Mouse (Mus musculus) adrenal gland, postnatal 10 days (tissue): ENCODE results near the gene Ltbr. TPM values are rescaled to one million over a fixed set of nuclear protein-coding genes. Genes with fewer than 3 reads are reported as not detected.

Experiments used
- DNase-seq: peaks from one replicate; pipeline ENCODE4 v3.0.0; 2021; ENCODE audit warnings: mixed read lengths
- long read RNA-seq, 2 experiments: library from polyadenylated mRNA; stranded (forward); transcript quantifications; one replicate each; pipeline ENCODE4 v2.0.0; 2021
- total RNA-seq, 2 experiments: library from RNA; stranded (reverse); gene quantifications; 2 replicates each; pipeline ENCODE4 v1.2.3; 2021

The Ltbr gene
- total RNA-seq = 10 to 100 TPM; 64.5 to 70.3 TPM
- long read RNA-seq, experiment 1, transcript Ltbr-201 (10 exons, 2,107 nt) = major isoform, 6 of 37 reads
- long read RNA-seq, experiment 1, partial matches to known transcripts = 14 of 37 reads
- long read RNA-seq, experiment 1, other reads (novel, unspliced or antisense) = 17 of 37 reads
- long read RNA-seq, experiment 2, transcript Ltbr-201 (10 exons, 2,107 nt) = major isoform, 14 of 26 reads
- long read RNA-seq, experiment 2, partial matches to known transcripts = 4 of 26 reads
- long read RNA-seq, experiment 2, other reads (novel, unspliced or antisense) = 8 of 26 reads

- peak; percentile 96 for DNase-seq
Measured at GRCm38 (mm10) chr6:125313546-125314230, at the start of gene Ltbr. TSS of gene Ltbr (minus strand) at chr6:125313885.

- DNase-seq = no peak
Measured at GRCm38 (mm10) chr6:125363021-125363420, 49.3 kb upstream of the Ltbr start.

- peak; percentile 73 for DNase-seq
Measured at GRCm38 (mm10) chr6:125361467-125362291, 48.0 kb upstream of the Ltbr start.

GRCm38 (mm10) chr6:125360846-125361245 lies 47.2 kb upstream of the Ltbr start:
- no peak for DNase-seq

- DNase-seq = peak; percentile 75
Measured at GRCm38 (mm10) chr6:125359999-125360398, 46.3 kb upstream of the Ltbr start.

GRCm38 (mm10) chr6:125357334-125357733 lies 43.6 kb upstream of the Ltbr start:
- no peak for DNase-seq

- DNase-seq = no peak
Measured at GRCm38 (mm10) chr6:125356264-125356663, 42.6 kb upstream of the Ltbr start.

GRCm38 (mm10) chr6:125355197-125355741 lies 41.6 kb upstream of the Ltbr start:
- no peak for DNase-seq

GRCm38 (mm10) chr6:125354352-125355151 lies 40.9 kb upstream of the Ltbr start:
- peak; percentile 83 for DNase-seq

GRCm38 (mm10) chr6:125353655-125354054 lies 40.0 kb upstream of the Ltbr start:
- no peak for DNase-seq

- DNase-seq = no peak
Measured at GRCm38 (mm10) chr6:125353221-125353620, 39.5 kb upstream of the Ltbr start.

- DNase-seq = no peak
Measured at GRCm38 (mm10) chr6:125352811-125353210, 39.1 kb upstream of the Ltbr start.

GRCm38 (mm10) chr6:125352046-125352384 lies 38.3 kb upstream of the Ltbr start:
- peak; percentile 63 for DNase-seq

GRCm38 (mm10) chr6:125351368-125352045 lies 37.8 kb upstream of the Ltbr start:
- DNase-seq = peak; percentile 90

- DNase-seq = no peak
Measured at GRCm38 (mm10) chr6:125350995-125351324, 37.3 kb upstream of the Ltbr start.

GRCm38 (mm10) chr6:125350231-125350994 lies 36.7 kb upstream of the Ltbr start:
- peak; percentile 70 for DNase-seq

GRCm38 (mm10) chr6:125349575-125350230 lies 36.0 kb upstream of the Ltbr start:
- DNase-seq = peak; percentile 85

- no peak for DNase-seq
Measured at GRCm38 (mm10) chr6:125348721-125349574, 35.3 kb upstream of the Ltbr start, which contains the start of gene Tnfrsf1a. TSS of gene Tnfrsf1a (plus strand) at chr6:125349362.

GRCm38 (mm10) chr6:125346029-125346428 lies 32.3 kb upstream of the Ltbr start:
- no peak for DNase-seq
